Mouse (Mus musculus): Measurements from ENCODE around the gene Ttyh3.

- TF ChIP-seq CTCF (IDR thresholded peaks at IDR 0.05) (no peak), EP300 (IDR thresholded peaks at IDR 0.05) (no peak)
Measured at GRCm38 (mm10) chr5:140642076-140642475, 6.8 kb downstream of the Ttyh3 start.

Measured in lung, postnatal 0 days (tissue).